Comparison of ENCODE assay signal across 15 mouse cellular contexts in the genomic region with DNA sequence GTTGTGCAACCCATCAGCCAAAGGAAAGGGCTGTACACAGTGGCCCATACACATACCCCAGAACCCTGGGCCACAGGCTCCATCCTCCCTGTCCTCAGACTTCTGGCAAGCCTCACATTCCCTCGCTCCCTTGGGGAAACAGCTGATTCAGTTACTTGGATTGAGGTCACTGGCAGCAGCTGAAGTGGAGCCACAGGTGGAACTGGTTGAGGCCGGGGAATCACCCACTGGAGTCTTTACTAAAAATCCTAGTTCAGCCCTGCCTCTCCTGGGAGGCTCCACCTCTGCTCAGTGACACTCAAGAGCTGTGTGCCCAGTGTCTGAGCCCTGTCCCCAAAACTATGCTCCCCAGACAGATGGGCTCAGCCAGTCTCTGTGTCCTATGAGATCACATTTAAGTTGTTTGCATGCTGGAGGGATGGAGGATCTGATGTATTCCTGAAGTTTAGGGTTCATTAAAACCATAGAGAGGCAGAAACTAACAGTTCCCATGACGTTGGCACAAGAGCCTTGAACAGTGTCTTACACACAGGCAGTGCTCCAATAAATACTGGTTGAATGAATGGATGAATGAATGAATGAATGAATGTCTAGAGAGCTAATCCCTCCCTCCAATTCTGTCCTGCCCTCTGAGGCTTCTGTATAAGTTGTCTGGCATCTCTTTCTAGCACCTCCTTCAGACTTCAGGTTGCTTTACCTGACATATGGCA. TPM values are rescaled to one million over a fixed set of nuclear protein-coding genes. Genes with fewer than 3 reads are reported as not detected.
A peak's percentile ranks its signal among the peaks of the same experiment; 100 is the strongest.
DNase-seq lines count a peak whose midpoint lies in the region; ATAC-seq and TF ChIP-seq lines count a peak whose summit lies in the region.
"Had no signal": no experiment of that assay in that cellular context is flagged by ENCODE, and none has a peak within 500 bp of the region (broad histone marks: within the 10 kb centered on the region; RNA-seq: fewer than 3 reads in every experiment).

No protein-coding gene starts in this region.

- no peaks in the 10 kb centered on the region for H3K36me3 ChIP-seq in forebrain, embryonic 15.5 days
- H3K36me3 ChIP-seq in forebrain, embryonic 11.5 days (ENCODE audit: control insufficient read depth, insufficient read depth, low read length): no peaks in the 10 kb centered on the region
- H3K36me3 ChIP-seq in thymus, adult 2 months (ENCODE audit: control insufficient read depth, insufficient read depth, low read length): no peaks in the 10 kb centered on the region
- H3K36me3 ChIP-seq: embryonic facial prominence, embryonic 13.5 days; heart, embryonic 15.5 days; intestine, embryonic 15.5 days; liver, embryonic 13.5 days; midbrain, embryonic 12.5 days; neural tube, embryonic 15.5 days had no signal

- WGBS in forebrain, embryonic 15.5 days: 66% methylated on average over 3 of the region's 3 CpGs
- 78% methylated on average over 3 of the region's 3 CpGs for WGBS in forebrain, embryonic 11.5 days
- WGBS in thymus, adult 2 months: 92% methylated on average over 3 of the region's 3 CpGs

- peak; percentile 44; the same call in 1 of the 2 replicates for ATAC-seq in forebrain, embryonic 15.5 days (replicated peaks)
- no peak for ATAC-seq in forebrain, embryonic 11.5 days (replicated peaks; ENCODE audit: low FRiP score)
- no peak for ATAC-seq in megakaryocyte progenitor cell, adult 5-6 weeks (replicated peaks; ENCODE audit: poor library complexity)
- ATAC-seq: intestine, embryonic 15.5 days had no signal

- no peaks in the 10 kb centered on the region for H3K9me3 ChIP-seq in forebrain, embryonic 15.5 days
- H3K9me3 ChIP-seq in forebrain, embryonic 11.5 days (ENCODE audit: control insufficient read depth, low read length): no peaks in the 10 kb centered on the region
- H3K9me3 ChIP-seq: embryonic facial prominence, embryonic 13.5 days; heart, embryonic 15.5 days; intestine, embryonic 15.5 days; liver, embryonic 13.5 days; midbrain, embryonic 12.5 days; neural tube, embryonic 15.5 days had no signal

- H3K4me2 ChIP-seq in forebrain, embryonic 15.5 days (replicated peaks): no peak overlapping the region
- H3K4me2 ChIP-seq in forebrain, embryonic 11.5 days (ENCODE audit: low read depth, low read length, severe bottlenecking): no peak overlapping the region
- H3K4me2 ChIP-seq: embryonic facial prominence, embryonic 13.5 days; heart, embryonic 15.5 days; intestine, embryonic 15.5 days; liver, embryonic 13.5 days; midbrain, embryonic 12.5 days; neural tube, embryonic 15.5 days had no signal

- no peak for DNase-seq in forebrain, embryonic 11.5 days (ENCODE audit: low spot score)
- DNase-seq in adipocyte (ENCODE audit: low spot score): peak; percentile 52
- DNase-seq in gastrocnemius, postnatal 14 days: peak; percentile 55
- peak; percentile 65 for DNase-seq in lung, postnatal 36 days
- no peak for DNase-seq in thymus, adult 2 months
- no peak for DNase-seq in left cerebral cortex, postnatal 14 days (ENCODE audit: low spot score in 2 of 2)
- DNase-seq: liver, embryonic 13.5 days had no signal

- H3K27me3 ChIP-seq in forebrain, embryonic 15.5 days: no peaks in the 10 kb centered on the region
- H3K27me3 ChIP-seq in forebrain, embryonic 11.5 days (ENCODE audit: control insufficient read depth, insufficient read depth, low read length): no peaks in the 10 kb centered on the region
- no peaks in the 10 kb centered on the region for H3K27me3 ChIP-seq in thymus, adult 2 months (ENCODE audit: control insufficient read depth, insufficient read depth, low read length)
- H3K27me3 ChIP-seq: intestine, embryonic 15.5 days; neural tube, embryonic 15.5 days had no signal

- peak overlapping the region; percentile 76 for H3K27ac ChIP-seq in forebrain, embryonic 15.5 days (replicated peaks)
- H3K27ac ChIP-seq in forebrain, embryonic 11.5 days (ENCODE audit: low read depth, low read length): no peak overlapping the region
- no peak overlapping the region for H3K27ac ChIP-seq in thymus, adult 2 months (ENCODE audit: control insufficient read depth, insufficient read depth, low read length)
- H3K27ac ChIP-seq: embryonic facial prominence, embryonic 13.5 days; heart, embryonic 15.5 days; intestine, embryonic 15.5 days; liver, embryonic 13.5 days; midbrain, embryonic 12.5 days; neural tube, embryonic 15.5 days had no signal

- H3K9ac ChIP-seq in forebrain, embryonic 15.5 days (replicated peaks): no peak overlapping the region
- no peak overlapping the region for H3K9ac ChIP-seq in forebrain, embryonic 11.5 days (ENCODE audit: low read length)
- H3K9ac ChIP-seq: embryonic facial prominence, embryonic 13.5 days; heart, embryonic 15.5 days; intestine, embryonic 15.5 days; liver, embryonic 13.5 days; midbrain, embryonic 12.5 days; neural tube, embryonic 15.5 days had no signal

- TF ChIP-seq CTCF in thymus, adult 2 months (IDR thresholded peaks at IDR 0.05; ENCODE audit: borderline replicate concordance, control insufficient read depth, extremely low read depth, insufficient read depth, low read length, poor library complexity): no peak

- no peak overlapping the region for H3K4me3 ChIP-seq in forebrain, embryonic 15.5 days
- H3K4me3 ChIP-seq in forebrain, embryonic 11.5 days (ENCODE audit: low read depth, low read length): no peak overlapping the region
- no peak overlapping the region for H3K4me3 ChIP-seq in thymus, adult 2 months (ENCODE audit: control insufficient read depth, insufficient read depth, low read length)
- H3K4me3 ChIP-seq: embryonic facial prominence, embryonic 13.5 days; heart, embryonic 15.5 days; intestine, embryonic 15.5 days; liver, embryonic 13.5 days; midbrain, embryonic 12.5 days; neural tube, embryonic 15.5 days had no signal

- intact Hi-C loops in gastrocnemius, postnatal 14 days (cut with DNase I; ENCODE audit: low total_unique reads): no loop called here
- intact Hi-C loops in left cerebral cortex, postnatal 14 days (cut with DNase I): no loop called here

- peaks cover 12% of the 10 kb centered on the region for H3K4me1 ChIP-seq in forebrain, embryonic 15.5 days
- H3K4me1 ChIP-seq in forebrain, embryonic 11.5 days (replicated peaks; ENCODE audit: control insufficient read depth, insufficient read depth, low read length): no peaks in the 10 kb centered on the region
- H3K4me1 ChIP-seq in thymus, adult 2 months (replicated peaks; ENCODE audit: control insufficient read depth, insufficient read depth, low read length): peaks cover 6% of the 10 kb centered on the region; the same call in 1 of the 2 replicates
- H3K4me1 ChIP-seq: embryonic facial prominence, embryonic 13.5 days; intestine, embryonic 15.5 days; neural tube, embryonic 15.5 days had no signal

- no peak for TF ChIP-seq POLR2A in thymus, adult 2 months (IDR thresholded peaks at IDR 0.05; ENCODE audit: control insufficient read depth, extremely low read depth, insufficient read depth, low read length, poor library complexity)

RNA-seq across cellular contexts. Expression of gene Slc26a9, which starts 7.5 kb away (rescaled TPM):
- 0.04 and 0.09 TPM in 2 replicates for polyA plus RNA-seq in forebrain, embryonic 15.5 days (2015; fragmentation: Nextera tagmentation; extraction: Ambion mirVana)
- polyA plus RNA-seq in forebrain, embryonic 11.5 days (2014; fragmentation: Nextera tagmentation; extraction: Ambion mirVana): not detected in 2 replicates
- total RNA-seq in gastrocnemius, postnatal 14 days (2021): not detected
- 0.99 and 1.1 TPM in 2 replicates for polyA plus RNA-seq in thymus, adult 2 months (2012; rRNA removed)
- 0.02 and 0.25 TPM in 2 replicates for total RNA-seq in megakaryocyte progenitor cell, adult 5-6 weeks (2015)
- total RNA-seq in megakaryocyte progenitor cell, adult 5-6 weeks (2017): 0.14 TPM in 1 of 2 replicates, not detected in the other
- under 1 TPM; 0.21 to 0.42 TPM for total RNA-seq in left cerebral cortex, postnatal 14 days (2021)
- polyA plus RNA-seq: embryonic facial prominence, embryonic 13.5 days; liver, embryonic 13.5 days; midbrain, embryonic 12.5 days; small intestine, adult 2 months had no signal

RNA-seq across cellular contexts. Expression of gene Pm20d1, which starts 45.8 kb away (rescaled TPM):
- 0.19 and 0.69 TPM in 2 replicates for polyA plus RNA-seq in forebrain, embryonic 15.5 days (2015; fragmentation: Nextera tagmentation; extraction: Ambion mirVana)
- polyA plus RNA-seq in forebrain, embryonic 11.5 days (2014; fragmentation: Nextera tagmentation; extraction: Ambion mirVana): 0.86 and 1.2 TPM in 2 replicates
- 1 to 10 TPM; 1.0 to 2.1 TPM for total RNA-seq in gastrocnemius, postnatal 14 days (2021)
- polyA plus RNA-seq in thymus, adult 2 months (2012; rRNA removed): 1.3 TPM in 2 replicates
- total RNA-seq in megakaryocyte progenitor cell, adult 5-6 weeks (2015): 0.15 and 0.17 TPM in 2 replicates
- total RNA-seq in megakaryocyte progenitor cell, adult 5-6 weeks (2017): 0.07 and 0.08 TPM in 2 replicates
- 1 to 10 TPM in 1 of 2 experiments, under 1 TPM in 1; 0.62 to 1.4 TPM for total RNA-seq in left cerebral cortex, postnatal 14 days (2021)

Comparison
In these comparisons a context has a peak if more than half of its experiments do, and no peak if none do; other contexts are left out.
1. DNase-seq: peak in adipocyte (single experiment), gastrocnemius, postnatal 14 days (single experiment) and lung, postnatal 36 days (single experiment); none in forebrain, embryonic 11.5 days (single experiment), thymus, adult 2 months (single experiment) and left cerebral cortex, postnatal 14 days (0 of 2).